Mouse (Mus musculus): ENCODE data around the gene Map2k1. TPM values are rescaled to one million over a fixed set of nuclear protein-coding genes. Genes with fewer than 3 reads are reported as not detected.

Gene Map2k1
- total RNA-seq, 2 experiments from 2014 or later: 212 to 216 TPM

GRCm38 (mm10) chr9:64256204-64256603 lies 2.8 kb upstream of the Map2k1 start:
- intact Hi-C loops (cut with DNase I): no loop called here
- DNase-seq (ENCODE audit: low spot score in 2 of 2): no peak

GRCm38 (mm10) chr9:64255422-64255821 lies 2.0 kb upstream of the Map2k1 start:
- intact Hi-C loops (cut with DNase I): no loop called here
- DNase-seq (ENCODE audit: low spot score in 2 of 2): no peak

DNA sequence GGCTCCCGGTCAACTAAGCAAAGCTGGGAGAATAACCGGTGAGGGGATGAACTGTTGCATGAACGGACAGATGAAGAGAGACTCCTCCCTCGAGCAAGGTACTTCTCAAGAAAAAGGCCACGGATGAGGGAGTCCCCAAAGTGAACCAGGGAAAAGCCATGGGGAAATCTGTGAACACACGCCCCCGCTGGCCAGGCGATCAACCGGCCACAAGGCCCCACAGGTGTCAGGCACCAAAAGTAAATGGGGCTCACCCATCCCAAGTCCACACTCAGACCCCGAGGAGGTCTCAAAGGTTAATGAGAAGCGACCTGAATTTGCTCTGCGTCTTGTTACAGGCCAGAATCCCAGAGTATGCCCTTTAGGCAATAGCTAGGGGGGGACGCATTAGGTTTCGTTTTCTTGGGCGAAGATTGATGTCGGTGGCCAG lies 825 bp downstream of the Map2k1 start:
- DNase-seq (ENCODE audit: low spot score in 2 of 2): no peak
- intact Hi-C loops (cut with DNase I): loop anchor here (1.0 to 5.0 kb wide), 3 partner anchors 35 to 73 kb away; partner anchors contain the start of gene Snapc5

DNA sequence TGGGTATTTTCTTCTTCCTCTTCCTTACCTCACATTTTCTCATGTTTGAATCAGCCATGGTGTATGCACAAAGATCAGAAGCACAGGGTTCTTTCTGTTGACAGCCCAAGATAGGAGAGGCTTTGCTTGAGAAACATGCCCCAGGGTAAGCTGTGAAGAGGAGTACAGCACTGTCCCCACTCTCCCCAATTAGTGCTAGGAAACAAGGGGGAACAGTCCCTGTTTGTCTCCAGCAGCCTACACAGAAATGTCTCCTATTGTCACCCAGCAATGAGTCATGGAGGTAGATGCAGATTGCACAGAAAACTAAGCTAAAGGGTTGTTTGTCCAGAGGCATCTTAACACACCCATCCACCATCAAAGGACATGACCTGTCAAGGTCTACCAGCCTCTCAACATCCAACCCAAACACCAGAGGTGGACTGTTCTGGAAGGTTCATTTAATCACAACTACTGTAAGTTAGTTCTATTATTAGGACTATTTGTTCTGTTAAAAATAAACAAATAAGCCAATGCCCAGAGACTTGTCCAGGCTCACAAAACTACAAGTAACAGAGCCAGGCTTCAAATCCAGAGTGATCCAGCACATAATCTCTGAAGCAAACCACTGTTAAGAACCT lies 3.2 kb downstream of the Map2k1 start:
- intact Hi-C loops (cut with DNase I): loop anchor here (5.0 kb wide), 2 partner anchors 33 to 53 kb away; no protein-coding TSS in a partner anchor

GRCm38 (mm10) chr9:64249371-64249770 lies 4.1 kb downstream of the Map2k1 start:
- DNase-seq (ENCODE audit: low spot score in 2 of 2): no peak
- intact Hi-C loops (cut with DNase I): no loop called here

More for the DNA sequence above, 3.2 kb downstream of the Map2k1 start:
- no peak for DNase-seq (ENCODE audit: low spot score in 2 of 2)

DNA sequence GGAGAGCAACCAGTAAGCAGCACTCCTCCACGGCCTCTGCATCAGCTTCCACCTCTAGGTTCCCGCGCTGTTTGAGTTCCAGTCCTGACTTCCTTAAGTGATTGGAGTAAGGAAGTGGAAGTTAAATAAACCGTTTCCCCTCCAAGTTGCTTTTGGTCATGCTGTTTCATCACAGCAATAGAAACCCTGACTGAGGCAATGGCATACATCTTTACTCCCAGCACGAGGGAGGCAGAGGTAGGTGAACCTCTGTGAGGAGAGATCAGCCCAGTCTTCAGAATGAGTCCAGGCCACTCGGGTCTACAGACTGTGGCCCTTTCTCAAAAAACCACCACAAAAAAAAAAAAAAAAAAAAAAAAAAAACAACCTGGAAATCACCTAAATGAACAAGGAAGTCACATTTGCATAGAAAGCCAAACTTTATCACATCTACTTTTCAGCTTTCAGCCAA lies 11.0 kb downstream of the Map2k1 start:
- intact Hi-C loops (cut with DNase I): no loop called here
- DNase-seq (ENCODE audit: low spot score in 2 of 2): no peak

GRCm38 (mm10) chr9:64240681-64241080 lies 12.8 kb downstream of the Map2k1 start:
- intact Hi-C loops (cut with DNase I): no loop called here
- DNase-seq (ENCODE audit: low spot score in 2 of 2): no peak

GRCm38 (mm10) chr9:64240116-64240515 lies 13.3 kb downstream of the Map2k1 start:
- no peak for DNase-seq (ENCODE audit: low spot score in 2 of 2)
- intact Hi-C loops (cut with DNase I): no loop called here

DNA sequence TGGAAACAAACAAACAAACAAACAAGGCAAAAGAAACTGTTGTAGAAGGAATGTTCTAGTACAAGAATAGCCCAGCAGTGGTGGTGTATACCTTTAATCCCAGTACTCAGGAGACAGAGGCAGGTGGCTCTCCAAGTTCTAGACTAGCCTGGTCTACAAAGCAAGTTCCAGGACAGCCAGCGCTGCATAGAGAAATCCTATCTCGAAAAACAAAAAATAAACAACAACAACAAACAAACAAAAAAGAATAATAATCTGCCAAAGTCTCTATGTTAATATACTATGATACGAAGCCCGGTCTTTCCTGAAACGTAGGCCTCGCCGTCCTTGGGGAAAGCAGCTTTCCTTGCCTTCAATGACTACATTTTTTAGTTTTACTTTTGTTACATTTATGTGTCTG lies 17.4 kb downstream of the Map2k1 start:
- no peak for DNase-seq (ENCODE audit: low spot score in 2 of 2)
- intact Hi-C loops (cut with DNase I): no loop called here

GRCm38 (mm10) chr9:64234768-64235435 lies 18.5 kb downstream of the Map2k1 start, which contains the start of gene Uchl4:
Gene Uchl4 (plus strand): TSS chr9:64235201.
- no peak for DNase-seq (ENCODE audit: low spot score in 2 of 2)
- intact Hi-C loops (cut with DNase I): no loop called here

GRCm38 (mm10) chr9:64233656-64234055 lies 19.8 kb downstream of the Map2k1 start:
- intact Hi-C loops (cut with DNase I): no loop called here
- DNase-seq (ENCODE audit: low spot score in 2 of 2): no peak

DNA sequence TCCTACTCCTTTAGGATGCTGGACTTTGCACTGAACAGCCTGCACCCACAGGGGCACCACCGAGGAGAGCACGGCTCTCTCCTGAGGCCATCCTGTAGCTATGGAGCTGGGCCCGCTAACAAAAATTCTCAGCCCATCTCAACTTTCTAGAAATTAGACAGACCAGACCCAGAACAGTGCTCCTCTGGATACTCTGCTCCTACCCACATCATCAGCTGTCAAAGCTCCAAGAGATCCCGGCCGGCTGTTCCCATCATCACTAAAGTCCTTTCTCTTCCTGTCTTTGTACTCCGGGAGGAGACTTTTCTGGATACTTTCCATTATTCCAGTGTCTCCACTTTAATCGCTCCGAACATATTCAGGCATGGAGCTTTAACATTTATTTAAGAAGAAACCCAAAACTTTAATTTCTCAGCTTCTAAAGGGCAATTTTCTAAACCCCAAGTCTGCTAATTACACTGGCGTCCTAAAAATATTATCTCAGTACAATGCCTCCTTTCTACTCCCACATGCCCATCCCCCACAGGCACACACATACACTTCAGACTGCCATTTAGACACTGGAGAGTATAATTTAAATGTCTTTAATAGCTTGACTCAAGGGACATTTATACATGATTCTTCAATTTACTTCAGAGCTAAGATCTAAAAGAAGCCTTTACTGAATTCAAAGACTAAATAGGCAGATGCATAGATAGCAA lies 21.0 kb downstream of the Map2k1 start:
- DNase-seq (ENCODE audit: low spot score in 2 of 2): no peak
- intact Hi-C loops (cut with DNase I): no loop called here

GRCm38 (mm10) chr9:64231674-64232073 lies 21.8 kb downstream of the Map2k1 start:
- intact Hi-C loops (cut with DNase I): no loop called here
- peak in 1 of 2 experiments; percentile 39 for DNase-seq (ENCODE audit: low spot score in 2 of 2)

DNA sequence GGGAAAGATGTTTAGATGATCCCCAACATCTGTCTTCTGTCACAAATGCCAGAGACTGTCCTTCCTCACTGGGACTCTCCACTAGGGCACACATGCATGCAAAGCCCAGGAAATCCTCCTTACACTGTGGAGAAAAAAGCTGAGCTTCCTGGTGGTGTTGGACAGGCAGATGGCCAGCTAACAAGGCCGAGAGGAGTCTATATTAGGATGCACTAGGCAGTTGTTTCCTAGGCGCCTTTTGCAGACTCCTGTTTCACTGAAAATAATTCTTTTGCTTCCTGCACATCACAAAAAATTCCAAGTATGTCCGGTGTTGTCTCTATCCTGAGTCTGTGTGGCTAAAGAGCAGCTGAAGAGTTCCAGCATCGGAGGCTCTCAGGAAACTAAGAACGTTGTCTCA lies 22.3 kb downstream of the Map2k1 start:
- DNase-seq (ENCODE audit: low spot score in 2 of 2): no peak

GRCm38 (mm10) chr9:64228972-64229371 lies 24.5 kb downstream of the Map2k1 start:
- intact Hi-C loops (cut with DNase I): no loop called here
- DNase-seq (ENCODE audit: low spot score in 2 of 2): peak in 1 of 2 experiments; percentile 66

More for the DNA sequence above, 22.3 kb downstream of the Map2k1 start:
- intact Hi-C loops (cut with DNase I): no loop called here

DNA sequence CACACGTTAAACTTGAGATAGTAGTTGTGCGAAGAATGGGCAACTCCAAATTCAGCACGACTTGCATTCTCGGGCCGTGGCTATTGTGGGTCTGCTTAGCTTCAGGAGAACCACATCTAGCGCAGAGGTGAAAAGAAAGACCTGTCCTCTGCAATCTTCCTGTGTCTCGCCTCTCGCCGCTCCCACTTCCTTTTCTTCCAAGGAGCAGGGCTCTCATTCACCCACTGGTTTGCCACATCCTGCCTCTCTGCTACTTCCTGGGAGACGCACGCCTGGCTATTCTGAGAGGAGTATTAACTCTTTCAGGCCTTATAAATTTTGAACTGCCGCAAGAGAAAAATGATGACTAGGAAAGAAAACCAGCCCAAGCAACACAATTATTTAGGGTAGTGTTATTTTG lies 25.7 kb downstream of the Map2k1 start:
- intact Hi-C loops (cut with DNase I): no loop called here

GRCm38 (mm10) chr9:64225805-64226204 lies 27.6 kb downstream of the Map2k1 start:
- intact Hi-C loops (cut with DNase I): no loop called here
- DNase-seq (ENCODE audit: low spot score in 2 of 2): no peak

More for the DNA sequence above, 25.7 kb downstream of the Map2k1 start:
- DNase-seq (ENCODE audit: low spot score in 2 of 2): no peak

DNA sequence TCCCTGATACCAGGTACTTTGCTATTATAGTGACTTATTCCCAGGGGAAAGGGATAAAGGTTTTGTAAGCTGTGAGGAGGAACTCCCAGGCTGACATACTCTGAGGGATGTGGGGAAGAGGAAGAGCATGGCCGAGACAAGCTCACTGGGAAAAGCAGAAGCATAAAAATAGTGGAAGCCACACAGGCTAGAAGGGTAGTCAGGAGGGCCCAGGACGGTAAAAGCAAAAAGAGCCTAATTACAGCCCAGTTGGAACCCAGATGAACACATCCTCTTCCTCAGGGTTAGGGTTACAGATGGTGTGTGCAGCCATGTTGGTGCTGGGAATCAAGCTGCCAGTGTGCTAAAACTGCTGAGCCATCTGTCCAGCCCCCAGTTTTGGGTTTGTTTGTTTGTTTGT lies 31.3 kb downstream of the Map2k1 start:
- intact Hi-C loops (cut with DNase I): no loop called here
- DNase-seq (ENCODE audit: low spot score in 2 of 2): no peak

DNA sequence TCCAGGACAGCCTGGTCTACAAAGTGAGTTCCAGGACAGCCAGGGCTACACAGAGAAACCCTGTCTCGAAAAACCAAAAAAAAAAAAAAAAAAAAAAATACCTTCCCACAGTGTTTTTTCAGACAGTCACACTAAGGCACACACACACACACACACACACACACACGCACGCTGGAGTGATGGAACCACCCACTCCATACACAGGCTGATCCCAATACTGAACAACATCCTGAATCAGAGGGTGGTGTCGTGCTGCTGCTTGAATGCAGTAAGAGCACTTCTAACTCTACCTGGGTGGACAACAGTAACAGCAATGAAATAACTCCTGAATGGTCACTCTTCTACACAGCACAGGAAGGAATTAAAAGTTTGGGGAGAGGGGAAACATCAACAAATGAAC lies 32.0 kb downstream of the Map2k1 start:
- peak; percentile 46 to 78 for DNase-seq (ENCODE audit: low spot score in 2 of 2)
- intact Hi-C loops (cut with DNase I): no loop called here

- DNase-seq (ENCODE audit: low spot score in 2 of 2): no peak
- intact Hi-C loops (cut with DNase I): no loop called here
Observed at GRCm38 (mm10) chr9:64220603-64221002, 32.8 kb downstream of the Map2k1 start.
